Mouse (Mus musculus): ENCODE measurements around the gene Sgk1.

GRCm38 (mm10) chr10:21910334-21910733 is 28.4 kb downstream of the Sgk1 start:
- TF ChIP-seq GATA1 (IDR thresholded peaks at IDR 0.05; ENCODE audit: borderline replicate concordance, low read length) (no peak), FLI1 (IDR thresholded peaks at IDR 0.05; ENCODE audit: low read length) (no peak)

All from megakaryocyte, embryonic 14.5 days (primary cell).